Mouse (Mus musculus) thymus, postnatal 0 days (tissue): ENCODE measurements around the gene Pou5f2. TPM values are rescaled to one million over a fixed set of nuclear protein-coding genes. Genes with fewer than 3 reads are reported as not detected.

Source experiments
- DNase-seq: peaks from one replicate; pipeline ENCODE4 v3.0.0-alpha.2; 2015; ENCODE audit warnings: low spot score
- polyA plus RNA-seq: library from polyadenylated mRNA; unstranded; fragments of >200 nt; fragmentation: Nextera tagmentation; extraction: Ambion mirVana; gene quantifications from 2 replicates; pipeline ENCODE4 v1.2.1, GENCODE M21; 2015

Gene Pou5f2
- polyA plus RNA-seq = 1.1 and 2.2 TPM in 2 replicates

GRCm38 (mm10) chr13:78024683-78025294, at the start of gene Pou5f2:
Pou5f2 (plus strand) TSS chr13:78024902.
- peak; percentile 18 for DNase-seq

DNA sequence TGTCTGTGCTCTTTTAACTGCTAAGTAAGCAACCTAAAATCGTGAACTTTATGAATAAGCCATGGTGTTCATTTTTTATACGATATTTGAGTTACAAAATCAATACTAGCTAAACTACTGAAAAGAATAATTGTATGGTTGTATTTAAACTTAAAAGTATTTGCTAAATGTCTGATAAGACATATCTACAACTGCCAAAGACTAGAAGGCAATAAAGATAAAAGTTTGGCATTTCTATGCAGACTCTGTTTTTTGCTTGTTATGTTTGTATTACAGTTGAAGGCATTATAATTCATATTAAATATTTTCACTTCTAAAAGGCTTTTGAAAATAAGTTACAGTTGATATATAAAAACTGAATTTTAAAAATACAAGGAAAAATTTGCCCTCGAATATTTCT, 48.5 kb upstream of the Pou5f2 start:
- no peak for DNase-seq

GRCm38 (mm10) chr13:77977121-77977520, 47.6 kb upstream of the Pou5f2 start:
- no peak for DNase-seq

GRCm38 (mm10) chr13:77982105-77982851, 42.4 kb upstream of the Pou5f2 start:
- no peak for DNase-seq

GRCm38 (mm10) chr13:77982852-77983202, 41.9 kb upstream of the Pou5f2 start:
- DNase-seq = no peak

GRCm38 (mm10) chr13:77991189-77991886, 33.4 kb upstream of the Pou5f2 start:
- DNase-seq = no peak

- DNase-seq = no peak
Observed at GRCm38 (mm10) chr13:78004649-78005048, 20.1 kb upstream of the Pou5f2 start.

DNA sequence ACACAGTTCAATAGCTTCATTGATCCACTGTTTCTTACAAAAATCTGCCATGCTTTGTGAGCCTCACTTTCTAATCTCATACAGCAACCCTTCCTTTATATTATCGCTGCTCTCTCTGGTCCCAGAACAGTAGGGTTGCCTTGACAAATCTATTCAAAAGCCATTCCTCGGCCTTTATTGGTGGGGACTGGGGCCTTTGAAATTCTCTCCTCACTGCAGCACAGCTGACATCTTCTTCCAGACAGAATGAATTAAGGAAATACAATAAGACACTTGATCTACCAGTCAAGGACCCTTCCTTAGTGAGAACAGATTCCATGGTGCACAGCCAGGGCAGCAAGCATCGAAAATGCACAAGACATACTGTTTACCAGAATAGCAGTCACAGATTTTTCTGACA, 19.4 kb upstream of the Pou5f2 start:
- DNase-seq = no peak

GRCm38 (mm10) chr13:78010176-78010575, 14.5 kb upstream of the Pou5f2 start:
- no peak for DNase-seq

GRCm38 (mm10) chr13:78032821-78033220, 8.1 kb downstream of the Pou5f2 start:
- DNase-seq = no peak

DNA sequence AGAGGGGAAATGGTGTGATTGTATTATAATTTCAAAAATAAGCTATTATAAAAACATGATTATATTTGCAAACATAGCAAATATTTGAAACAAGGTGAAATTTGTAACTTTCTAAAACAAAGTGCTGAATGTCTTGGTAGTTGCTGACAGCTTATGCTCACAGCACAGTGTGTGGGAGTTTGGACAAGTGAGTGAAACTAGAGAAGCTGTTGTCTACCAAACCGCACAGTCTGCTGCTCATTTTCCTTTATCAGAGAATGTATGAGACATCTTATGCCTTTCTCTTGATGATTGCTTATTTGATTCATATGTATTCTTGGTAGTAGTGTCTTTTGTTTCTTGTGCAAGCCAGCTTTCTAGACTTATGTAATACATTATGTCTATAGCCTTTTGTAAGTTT, 12.5 kb downstream of the Pou5f2 start:
- DNase-seq = no peak

DNA sequence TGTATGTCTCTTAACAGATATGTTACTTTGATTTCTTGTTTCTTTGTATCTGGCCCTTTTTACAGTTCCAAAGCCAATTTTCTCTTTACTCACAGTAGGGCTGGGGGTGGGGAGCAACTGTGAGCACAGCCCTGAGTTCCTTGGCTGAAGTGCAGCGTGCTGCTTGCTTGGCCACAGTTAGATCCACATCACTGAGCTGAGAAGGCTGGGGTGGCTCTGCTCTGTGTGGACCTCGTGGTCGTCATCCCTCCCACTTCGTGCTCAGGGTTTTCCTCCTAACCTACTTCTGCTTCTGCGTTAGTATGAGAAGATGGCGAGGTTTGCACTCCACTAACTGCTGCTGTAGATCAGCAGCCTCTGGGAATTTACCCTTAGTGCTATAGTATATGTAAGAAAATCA, 18.5 kb downstream of the Pou5f2 start:
- DNase-seq = no peak

DNA sequence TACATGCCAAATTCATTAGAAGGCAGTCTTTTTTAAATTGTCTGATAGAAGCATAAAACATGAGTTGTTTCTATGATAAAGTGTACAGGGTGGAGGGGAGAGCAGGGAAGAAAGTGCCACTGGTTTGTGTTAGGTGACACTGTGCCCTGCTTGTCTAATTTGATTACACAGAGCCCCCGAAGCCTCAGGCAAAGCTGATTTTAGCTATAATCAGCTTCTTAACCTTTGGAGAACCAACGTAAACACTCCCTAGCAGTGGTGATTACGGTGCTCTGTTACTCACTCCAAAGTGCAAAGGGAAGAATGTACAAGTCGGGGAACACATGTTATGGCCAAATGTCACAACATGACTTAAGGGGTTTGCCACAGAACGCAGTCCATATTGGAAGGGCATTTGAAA, 20.4 kb downstream of the Pou5f2 start:
- DNase-seq = no peak

Other genes with a start within 250 kb of the Pou5f2 start
- 1.1 and 1.5 TPM in 2 replicates for gene Nr2f1, start 174.9 kb downstream of the Pou5f2 start, polyA plus RNA-seq